Mouse (Mus musculus) MEL (cell line): Measurements from ENCODE around the gene Soga1.

ENCODE experiments used
- CTCF ChIP-seq, 3 experiments: IDR thresholded peaks in 2 of 3; conservative IDR thresholded peaks in 1 of 3; 2 replicates each; pipeline ENCODE4 v1.5.1; 2011 to 2012; ENCODE audit warnings: low read length in 3 of 3, low read depth in 2 of 3, mild to moderate bottlenecking in 2 of 3, improper control_type of control experiment in 1 of 3, inconsistent platforms in 1 of 3, mixed read lengths in 1 of 3, moderate library complexity in 1 of 3; ENCODE audit not compliant: control insufficient read depth in 1 of 3, insufficient read depth in 1 of 3, poor library complexity in 1 of 3, severe bottlenecking in 1 of 3
- E2F4 ChIP-seq: IDR thresholded peaks from 2 replicates; pipeline ENCODE4 v1.6.1; 2011; ENCODE audit warnings: low read depth, low read length, improper control_type of control experiment, borderline replicate concordance
- POLR2A ChIP-seq, 2 experiments: IDR thresholded peaks; 2 replicates each; pipeline ENCODE4 v1.6.1; 2011 to 2012; ENCODE audit warnings: low read length in 2 of 2, mild to moderate bottlenecking in 2 of 2, control low read depth in 1 of 2, improper control_type of control experiment in 1 of 2, low read depth in 1 of 2, moderate library complexity in 1 of 2; ENCODE audit not compliant: control insufficient read depth in 1 of 2, insufficient read depth in 1 of 2, poor library complexity in 1 of 2
- SMC3 ChIP-seq: IDR thresholded peaks from 2 replicates; pipeline ENCODE4 v1.6.1; 2011; ENCODE audit warnings: low read depth, low read length, improper control_type of control experiment
- USF1 ChIP-seq: IDR thresholded peaks from 2 replicates; pipeline ENCODE4 v1.6.1; 2014; ENCODE audit warnings: low read depth, mild to moderate bottlenecking, inconsistent platforms, low read length, improper control_type of control experiment, moderate library complexity
- USF2 ChIP-seq, 2 experiments: IDR thresholded peaks; 2 replicates each; pipeline ENCODE4 v1.6.1; 2011 to 2012; ENCODE audit warnings: improper control_type of control experiment in 2 of 2, low read length in 2 of 2, borderline replicate concordance in 1 of 2, inconsistent platforms in 1 of 2, low read depth in 1 of 2, mild to moderate bottlenecking in 1 of 2; ENCODE audit not compliant: insufficient read depth in 1 of 2

DNA sequence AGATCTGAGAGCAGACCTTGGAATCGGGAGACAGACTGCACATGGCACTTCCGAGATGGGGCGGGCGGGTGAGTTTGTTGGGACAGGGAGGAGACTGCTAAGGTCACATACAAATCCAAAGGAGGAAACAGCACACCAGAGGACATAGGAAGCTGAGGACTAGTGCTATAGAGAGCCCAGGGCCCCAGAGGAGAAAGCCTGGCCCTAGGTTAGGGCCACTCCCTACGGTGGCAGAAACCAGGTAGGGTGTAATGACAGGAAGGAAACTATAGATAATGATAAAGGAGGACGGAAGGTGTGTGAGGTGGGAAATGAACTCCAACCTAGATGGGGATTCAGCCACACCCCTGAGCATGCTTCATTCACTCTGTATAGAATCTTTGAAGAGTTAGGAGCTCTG lies 66.7 kb downstream of the Soga1 start:
- no peak for TF ChIP-seq SMC3
- TF ChIP-seq CTCF (IDR thresholded peaks at IDR 0.05 in 2 of 3, conservative IDR thresholded peaks at IDR 0.05 in 1 of 3; ENCODE audit: control insufficient read depth in 1 of 3, insufficient read depth in 1 of 3, low read depth in 2 of 3, low read length in 3 of 3, poor library complexity in 1 of 3, severe bottlenecking in 1 of 3): no peak
- no peak for TF ChIP-seq POLR2A (IDR thresholded peaks at IDR 0.05; ENCODE audit: control insufficient read depth in 1 of 2, insufficient read depth in 1 of 2, low read depth in 1 of 2, low read length in 2 of 2, poor library complexity in 1 of 2)
- TF ChIP-seq E2F4: no peak
- TF ChIP-seq USF1: no peak
- no peak for TF ChIP-seq USF2 (IDR thresholded peaks at IDR 0.05; ENCODE audit: borderline replicate concordance in 1 of 2, insufficient read depth in 1 of 2, low read depth in 1 of 2, low read length in 2 of 2)
